Mouse (Mus musculus) brain, adult 2 months (tissue): ENCODE measurements around the gene Mterf1a.
"Not testable (repeated sequence)": the region's sequence is repeated elsewhere in the genome, so short reads cannot be mapped to it uniquely, and the experiment has no call there.

Source experiments
- DNase-seq: peaks from one replicate; pipeline ENCODE4 v3.0.0; 2011; ENCODE audit warnings: low read depth, low spot score

Gene Mterf1a

DNA sequence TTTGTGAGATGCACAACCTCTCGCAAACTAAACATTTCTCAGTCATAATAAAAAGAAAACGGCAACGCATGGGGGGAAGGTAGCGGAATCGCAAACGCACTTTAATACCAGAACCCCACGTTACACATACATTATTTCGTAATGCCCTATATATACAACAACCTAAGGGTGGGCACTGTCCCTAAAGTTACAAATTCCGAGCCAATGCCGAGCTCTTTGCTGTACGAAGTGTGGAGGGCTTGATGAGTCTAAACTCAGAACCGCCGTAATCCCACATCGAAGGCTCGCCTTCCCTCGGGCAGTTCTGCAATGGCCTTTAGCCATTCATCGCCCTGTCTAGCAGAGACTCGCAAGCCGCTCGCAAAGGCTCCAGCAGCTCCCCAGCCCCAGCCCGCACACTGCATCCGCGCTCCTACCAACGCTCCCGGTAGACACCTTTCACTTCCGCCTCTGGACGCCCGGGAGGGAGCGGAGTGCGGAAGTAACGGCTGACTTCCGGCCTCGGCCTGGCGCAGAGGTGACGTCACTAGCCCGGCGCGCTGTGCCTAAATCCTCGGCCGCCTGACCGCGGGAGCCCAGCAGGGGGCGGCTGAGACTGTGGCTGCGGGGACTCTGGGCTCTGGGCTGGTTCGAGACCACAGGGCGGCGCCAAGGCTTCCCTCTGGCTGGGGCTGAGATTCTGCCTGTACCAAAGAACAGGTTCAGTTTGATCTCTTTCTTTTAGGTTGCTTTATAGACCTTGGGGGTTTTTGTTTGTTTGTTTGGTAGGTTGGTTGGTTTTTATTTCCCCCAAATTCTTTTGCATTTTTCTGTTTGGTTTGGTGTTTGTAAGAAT is at the start of gene Mterf1a:
TSS of gene Mterf1a (minus strand) at position 475 of the 835 bp plus-strand sequence.
- DNase-seq, result peak; percentile 16

DNA sequence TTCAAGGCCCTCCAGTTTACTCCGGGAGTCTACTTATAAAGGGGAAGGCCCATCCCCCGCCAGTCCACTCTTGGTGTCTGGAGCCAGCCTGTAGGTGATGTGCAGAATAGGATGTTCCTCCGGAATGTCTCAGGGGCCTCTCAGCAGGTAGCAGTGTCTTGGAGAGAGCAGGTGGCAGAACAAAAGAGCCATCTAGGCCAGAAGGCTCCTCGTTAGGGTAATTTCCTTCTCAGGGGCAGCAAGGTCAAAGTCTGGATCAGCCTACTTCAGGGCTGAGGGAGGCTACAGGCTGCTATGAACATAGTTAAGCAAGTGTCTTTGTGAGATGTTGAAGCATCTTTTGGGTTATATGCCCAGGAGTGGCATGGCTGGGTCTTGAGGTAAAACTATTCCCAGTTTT is 49.4 kb upstream of the Mterf1a start:
- DNase-seq, result not testable (repeated sequence)

DNA sequence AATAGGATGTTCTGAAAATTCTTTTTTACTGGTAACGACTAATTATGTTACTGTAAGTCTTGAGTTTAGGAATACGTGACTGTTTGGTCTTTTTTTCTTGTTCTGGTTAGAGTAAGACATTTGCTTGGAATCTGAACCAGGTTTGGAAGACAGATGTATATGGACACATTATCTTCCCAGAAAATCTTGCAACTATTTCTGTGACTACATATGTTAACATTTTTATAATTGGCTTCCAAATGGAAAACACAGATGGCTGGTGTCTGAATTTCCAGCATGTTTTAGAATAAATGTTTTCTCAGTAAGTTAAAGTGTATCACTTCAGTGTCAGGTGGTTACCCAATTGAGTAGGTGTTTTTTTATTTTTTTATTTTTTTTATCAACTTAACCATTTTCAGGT is 47.5 kb upstream of the Mterf1a start:
- DNase-seq, result peak; percentile 81

DNA sequence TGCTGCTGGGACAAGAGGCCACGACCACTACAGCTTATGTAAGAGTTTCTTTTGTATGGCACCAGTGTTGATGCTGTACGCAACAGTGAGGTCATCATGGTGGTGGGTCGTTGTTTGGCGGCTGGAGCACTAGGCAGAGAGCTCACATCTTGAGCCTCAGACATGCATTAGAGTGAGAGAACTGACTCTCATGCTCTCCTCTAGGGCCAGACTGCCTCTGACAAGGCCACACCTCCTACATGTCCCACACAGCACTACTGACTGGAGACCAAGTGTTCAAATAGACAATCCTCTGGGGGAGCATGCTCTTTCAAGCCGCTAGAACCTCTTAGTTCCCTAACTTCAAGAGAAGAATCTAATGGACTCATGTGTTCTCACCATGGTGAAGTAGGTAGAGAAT is 45.6 kb upstream of the Mterf1a start:
- no peak for DNase-seq

DNA sequence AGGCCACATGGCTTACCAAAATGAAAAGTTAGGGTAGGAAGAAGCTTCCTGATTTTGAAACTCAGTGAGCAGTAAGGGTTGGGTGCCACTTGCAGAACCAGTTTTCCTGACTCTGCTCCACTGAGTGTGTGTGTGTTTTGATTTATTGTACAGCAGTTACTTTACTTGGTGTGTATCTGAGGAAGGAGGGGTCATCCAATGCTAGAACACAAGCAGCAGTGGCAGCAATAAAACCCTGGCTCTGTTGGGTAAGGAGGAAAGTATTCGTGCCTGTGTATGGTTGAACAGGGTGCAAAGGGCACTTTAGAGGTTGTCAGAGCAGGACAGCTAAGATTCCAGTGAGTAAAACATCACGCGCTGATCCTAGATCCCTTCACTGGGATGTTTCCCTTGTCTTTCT is 45.2 kb upstream of the Mterf1a start:
- no peak for DNase-seq

DNA sequence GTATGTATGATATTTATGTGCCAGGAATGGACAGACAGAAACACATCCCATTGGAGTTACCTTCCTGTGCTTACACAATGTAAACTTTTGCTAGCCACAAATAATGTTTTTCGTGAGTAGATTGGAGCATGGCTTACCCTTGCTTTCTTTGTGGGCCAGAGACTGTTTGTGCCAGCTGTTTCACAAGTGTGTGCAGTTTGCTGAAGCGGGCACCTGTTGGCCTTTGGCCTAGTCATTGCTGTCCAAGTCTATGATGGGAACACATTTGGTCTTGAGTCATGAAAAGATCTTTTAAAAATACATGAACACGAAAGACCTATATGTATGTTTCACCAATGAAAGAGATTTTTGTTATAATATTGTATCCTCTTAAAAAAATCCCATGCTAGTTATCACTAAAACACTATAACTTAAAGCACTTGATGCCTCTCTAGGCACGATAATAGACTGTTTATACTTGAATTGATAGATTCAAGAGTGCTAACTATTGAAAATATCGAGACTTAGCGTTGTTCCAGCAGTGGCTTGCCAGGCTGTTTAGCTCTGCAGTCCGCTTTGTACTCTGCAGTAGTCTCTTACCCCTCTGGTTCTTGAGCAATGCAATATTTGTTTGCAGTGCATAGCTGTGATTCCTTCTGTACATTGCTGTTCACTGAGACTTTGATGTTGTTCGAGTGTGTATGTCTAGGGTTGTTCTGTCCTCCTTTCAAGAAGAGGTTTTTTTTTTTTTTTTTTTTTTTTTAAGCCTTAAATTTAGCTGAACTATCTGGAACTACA is 42.2 kb upstream of the Mterf1a start:
- DNase-seq, result no peak

DNA sequence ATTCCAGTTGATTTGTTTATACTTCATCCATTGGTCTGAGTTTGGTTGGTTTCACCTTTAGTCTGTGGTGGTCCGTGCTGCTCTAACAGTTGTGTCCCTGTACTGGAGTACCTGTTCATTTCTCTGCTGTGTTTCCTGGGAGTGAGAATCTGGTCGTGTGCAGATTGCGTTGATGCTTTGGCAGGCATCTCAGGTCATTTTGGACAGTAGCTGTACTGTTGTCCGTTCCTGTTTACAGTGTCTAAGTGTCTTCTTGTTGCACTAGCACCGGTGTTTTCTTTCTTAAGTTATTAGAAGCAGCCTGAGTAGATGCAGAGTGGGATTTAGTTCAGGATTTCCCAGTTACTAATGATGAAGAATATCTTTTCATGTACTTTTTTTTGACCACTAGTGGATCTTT is 41.5 kb upstream of the Mterf1a start:
- DNase-seq, result no peak

DNA sequence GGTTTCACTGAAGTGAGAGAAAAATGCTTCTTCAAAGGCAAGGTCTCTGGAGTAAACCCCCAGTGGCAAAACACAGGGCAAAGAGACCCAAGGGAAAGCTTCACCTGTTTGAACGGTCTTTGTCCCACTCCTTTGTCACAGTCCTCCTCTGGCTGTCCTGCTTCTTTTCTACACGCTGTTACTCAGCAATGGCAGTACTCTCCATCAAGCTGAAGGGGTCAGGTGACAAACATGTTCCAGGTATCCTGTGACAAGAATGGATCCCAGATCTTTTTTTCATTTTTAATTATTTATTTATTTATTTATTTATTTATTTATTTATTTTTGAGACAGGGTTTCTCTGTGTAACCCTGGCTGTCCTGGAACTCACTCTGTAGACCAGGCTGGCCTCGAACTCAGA is 39.8 kb upstream of the Mterf1a start:
- DNase-seq, result no peak

DNA sequence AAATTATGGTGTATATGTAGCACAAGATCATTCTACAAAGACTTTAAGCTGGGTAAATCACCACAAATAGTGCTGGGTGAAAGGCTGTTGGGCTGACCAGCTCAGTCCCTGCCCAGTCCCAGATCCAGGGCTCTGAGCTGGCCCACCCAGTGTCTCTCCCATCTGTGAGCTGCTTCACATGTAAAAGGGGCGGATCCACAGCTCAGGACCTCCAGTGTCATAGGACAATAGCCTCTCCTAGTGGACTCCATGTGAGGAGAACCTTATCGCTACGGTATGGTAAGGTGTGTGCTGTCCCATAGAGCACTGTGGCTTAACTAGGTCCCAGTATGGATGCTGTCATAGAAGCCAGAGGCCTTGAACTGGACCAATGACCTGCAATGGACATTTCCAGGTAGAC is 37.9 kb upstream of the Mterf1a start:
- DNase-seq, result no peak

DNA sequence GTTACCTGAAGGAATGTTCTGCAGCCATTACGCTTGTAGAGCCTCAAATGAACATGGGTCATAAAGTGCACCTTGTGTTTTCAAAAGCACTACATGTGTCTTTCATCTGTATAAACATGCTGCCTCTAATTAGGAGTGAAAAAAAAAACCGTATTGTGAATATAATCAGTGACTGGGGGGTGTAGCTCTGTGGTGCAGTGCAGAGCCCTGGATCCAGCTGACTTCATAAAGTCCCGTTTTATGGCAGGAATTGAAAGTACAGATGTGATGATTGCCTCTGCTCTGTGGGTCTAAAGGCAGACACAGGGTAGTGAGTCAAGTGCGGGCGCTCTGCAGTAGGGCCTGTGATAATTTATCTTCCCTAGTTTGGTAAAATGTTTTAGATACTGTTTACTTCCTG is 37.0 kb upstream of the Mterf1a start:
- DNase-seq, result no peak

DNA sequence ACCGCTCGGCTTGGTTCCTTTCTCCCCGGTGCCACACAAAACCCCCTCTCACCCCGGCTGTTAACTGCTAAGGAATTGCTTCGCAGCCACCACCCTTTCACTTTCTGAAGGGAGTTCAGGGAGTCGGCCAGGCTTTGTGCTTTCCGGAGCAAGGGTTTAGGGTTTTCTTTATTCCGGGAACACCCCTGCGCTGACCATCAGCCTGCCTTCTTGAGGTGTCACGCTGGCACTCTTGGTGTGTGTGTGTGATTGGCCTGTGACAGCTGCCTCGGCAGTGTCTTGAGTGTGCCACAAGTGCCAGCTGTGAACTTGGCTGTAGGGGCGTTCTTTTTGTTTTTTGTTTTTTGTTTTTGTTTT is 34.9 kb upstream of the Mterf1a start:
- DNase-seq, result peak; percentile 61

DNA sequence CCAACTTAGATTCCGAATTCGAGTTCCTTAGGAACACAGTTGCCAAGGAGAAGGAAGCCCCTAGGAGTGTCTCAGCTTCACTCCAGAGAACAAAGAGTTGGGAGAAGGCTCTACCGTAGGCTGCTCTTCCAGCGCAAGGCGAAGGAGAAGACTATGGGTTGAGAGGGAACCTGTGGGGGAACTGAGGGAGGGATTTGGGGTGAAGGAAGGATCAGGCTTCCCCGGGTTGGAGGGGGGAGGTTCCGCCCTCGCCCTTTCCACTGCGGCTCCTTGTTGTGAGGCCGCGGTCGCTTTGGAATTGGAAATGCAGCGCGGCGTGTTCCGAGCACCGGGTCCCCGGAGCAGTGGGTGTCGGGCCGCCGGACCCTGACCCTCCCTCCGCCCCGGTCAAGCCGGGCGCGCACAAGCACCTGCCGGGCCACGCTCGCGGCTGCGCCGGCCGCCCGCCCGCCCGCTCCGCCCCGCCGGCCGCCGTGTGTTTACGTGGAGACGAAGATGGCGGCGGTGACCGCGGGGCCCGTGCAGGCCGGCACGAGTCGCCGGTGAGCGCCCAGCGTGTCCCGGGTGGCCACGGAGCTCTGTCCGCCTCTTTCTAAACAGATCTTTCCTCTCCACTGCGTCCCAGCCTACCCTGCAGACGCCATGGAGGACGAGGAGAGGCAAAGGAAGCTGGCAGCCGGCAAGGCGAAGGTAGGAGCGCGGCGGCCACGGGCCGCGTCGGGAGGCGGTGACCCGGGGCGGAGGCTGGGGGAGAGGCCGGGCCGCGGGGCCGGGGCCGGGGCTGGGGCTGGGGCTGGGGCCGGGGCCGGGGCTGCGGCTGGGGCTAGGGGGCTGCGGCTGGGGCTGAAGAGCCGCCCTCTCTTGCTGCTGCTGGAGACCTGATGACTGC is 34.3 kb upstream of the Mterf1a start, which contains the start of gene Akap9:
TSS of gene Akap9 (plus strand) at position 254 of the 889 bp plus-strand sequence.
- peak; percentile 79 for DNase-seq

DNA sequence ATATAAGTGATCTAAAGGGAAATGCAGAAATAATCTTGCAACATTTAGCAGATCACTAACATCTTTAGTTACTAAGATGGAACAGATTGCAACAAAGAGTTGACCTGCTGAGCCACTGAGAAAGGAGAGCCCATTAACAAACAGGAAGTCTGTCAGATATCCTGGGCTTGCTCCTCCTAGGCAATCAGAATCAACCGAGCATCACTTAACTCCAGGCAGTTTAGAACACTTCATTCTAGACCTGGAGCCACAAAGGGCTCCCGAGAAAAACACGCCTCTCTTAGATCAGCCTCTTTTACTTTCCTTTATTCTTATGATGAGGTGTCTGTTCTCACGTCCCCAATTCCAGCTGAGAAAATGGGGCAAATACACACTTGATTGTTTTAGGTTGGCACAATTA is 32.9 kb upstream of the Mterf1a start:
- no peak for DNase-seq

DNA sequence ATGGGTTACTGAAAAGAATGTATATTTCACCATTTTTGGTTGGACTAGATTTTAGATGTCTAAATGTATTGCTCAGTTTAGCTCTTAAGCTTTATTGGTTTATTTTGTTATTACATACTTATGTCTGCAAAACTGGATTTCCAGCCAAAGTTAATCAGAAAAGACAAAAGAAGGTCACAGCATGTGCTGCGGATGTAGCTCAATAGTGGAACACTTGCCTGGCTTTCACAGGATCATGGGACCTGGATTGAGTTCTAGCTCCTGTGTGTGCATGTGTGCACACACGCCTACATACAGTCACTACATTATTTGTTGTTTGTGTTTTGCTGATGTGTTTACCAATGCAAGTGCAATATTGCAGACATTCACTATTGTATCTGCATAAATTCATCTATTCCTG is 28.6 kb upstream of the Mterf1a start:
- no peak for DNase-seq

DNA sequence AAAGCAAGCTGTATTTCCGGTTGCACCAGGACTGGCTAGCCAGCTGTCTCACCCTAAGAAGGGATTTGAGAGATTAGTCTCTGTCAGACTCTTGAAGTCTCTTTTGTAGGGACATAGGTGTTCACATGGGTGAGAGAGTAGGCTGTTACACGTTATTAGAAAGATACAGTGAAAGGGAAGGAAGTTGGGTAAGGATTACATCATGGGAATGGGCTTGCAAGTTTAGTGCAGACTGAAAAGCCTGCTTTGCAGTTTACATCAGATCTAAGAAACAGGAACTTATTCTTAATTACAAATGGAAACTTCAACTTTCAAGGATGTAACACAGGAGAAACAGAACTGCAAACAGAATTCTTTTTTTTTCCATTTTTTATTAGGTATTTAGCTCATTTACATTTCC is 11.7 kb upstream of the Mterf1a start:
- no peak for DNase-seq

DNA sequence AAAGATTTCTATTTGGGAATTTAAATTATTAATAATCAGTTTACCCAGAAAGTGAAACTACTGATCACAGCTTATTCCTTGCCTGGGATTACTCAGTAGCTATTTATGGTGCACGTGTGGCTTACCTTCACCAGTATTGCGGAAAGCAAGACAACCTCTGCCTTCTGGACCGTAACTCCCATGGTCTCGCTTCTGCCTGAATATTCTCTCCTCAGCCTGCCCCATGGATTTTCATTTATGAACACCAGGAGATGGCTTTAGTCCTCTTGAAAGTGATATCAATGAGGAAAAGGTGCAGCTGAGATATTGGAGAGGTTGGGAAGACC is 524 bp upstream of the Mterf1a start:
- DNase-seq, result not testable (repeated sequence)

DNA sequence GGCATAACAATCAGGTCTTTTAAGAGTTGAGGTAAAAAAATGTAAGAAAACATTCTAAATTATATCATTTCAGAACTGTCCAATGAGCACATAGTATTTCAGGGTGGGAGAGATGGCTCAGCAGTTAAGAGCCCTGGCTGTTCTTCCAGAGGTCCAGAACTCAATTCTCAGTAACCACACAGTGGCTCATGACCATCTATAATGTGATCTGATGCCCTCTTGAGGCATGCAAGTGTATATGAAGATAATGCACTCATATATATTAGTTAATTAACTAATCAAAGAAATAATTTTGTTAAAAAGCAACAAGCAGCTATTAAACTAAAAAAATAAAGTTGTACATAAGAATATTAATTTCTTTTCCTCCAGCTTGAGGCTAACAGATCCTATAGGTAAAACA is 4.5 kb downstream of the Mterf1a start:
- peak; percentile 19 for DNase-seq

DNA sequence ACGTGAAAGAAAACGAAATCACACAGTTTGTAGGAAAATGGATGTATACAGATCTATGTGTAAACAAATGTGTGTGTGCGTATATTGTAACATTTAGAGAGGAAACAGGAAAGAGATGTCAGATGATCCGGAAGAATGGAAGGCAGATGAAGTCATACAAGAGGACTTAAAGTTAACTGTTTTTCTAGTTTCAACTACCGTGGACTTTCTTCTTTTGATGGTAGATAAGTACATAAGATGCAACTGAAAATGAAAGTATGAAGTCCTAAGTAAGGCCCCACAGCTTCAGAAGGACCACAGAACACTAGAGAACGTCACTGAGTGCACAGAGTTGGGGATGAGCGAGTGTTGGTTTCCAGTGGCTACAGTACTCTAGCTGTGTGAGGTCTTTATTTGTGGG is 6.9 kb downstream of the Mterf1a start:
- DNase-seq, result not testable (repeated sequence)

DNA sequence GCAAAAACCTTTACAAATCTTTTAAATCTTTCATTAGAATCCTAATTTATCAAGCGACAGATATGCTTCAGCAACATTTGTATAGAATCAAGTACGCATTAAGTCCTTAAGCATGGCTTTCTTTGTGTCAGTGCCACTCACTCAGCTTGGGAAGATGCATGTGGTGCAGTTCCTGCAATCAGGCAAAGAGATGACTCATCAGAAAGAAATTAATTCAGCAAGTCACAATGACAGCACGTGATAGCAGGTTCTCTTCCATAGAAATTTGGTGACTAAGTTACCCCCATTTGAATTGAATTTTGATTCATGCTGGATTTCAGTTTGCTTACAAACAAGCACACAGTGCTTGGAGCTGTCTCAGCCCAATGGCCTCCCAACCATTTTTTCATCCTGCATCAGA is 20.2 kb downstream of the Mterf1a start:
- DNase-seq, result peak; percentile 62

DNA sequence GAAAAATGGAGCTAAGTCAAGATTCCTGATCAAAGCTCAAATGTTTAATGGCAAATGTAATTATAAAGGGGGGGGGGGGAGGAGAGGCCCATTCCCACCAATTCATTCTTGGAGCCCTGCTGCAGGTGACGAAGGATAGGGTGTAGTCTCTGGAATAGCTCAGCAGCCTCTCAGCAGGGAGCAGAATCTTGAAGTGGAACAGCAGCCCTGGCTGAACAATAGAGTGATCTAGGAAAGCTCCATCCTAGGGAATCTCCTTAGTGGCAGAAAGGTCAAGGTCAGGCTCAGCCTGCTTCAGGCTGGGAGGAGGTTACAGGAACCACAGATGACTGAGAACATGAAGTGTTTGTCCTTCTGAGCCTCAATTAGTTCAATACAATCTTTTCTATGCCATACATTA is 21.4 kb downstream of the Mterf1a start:
- DNase-seq, result no peak

DNA sequence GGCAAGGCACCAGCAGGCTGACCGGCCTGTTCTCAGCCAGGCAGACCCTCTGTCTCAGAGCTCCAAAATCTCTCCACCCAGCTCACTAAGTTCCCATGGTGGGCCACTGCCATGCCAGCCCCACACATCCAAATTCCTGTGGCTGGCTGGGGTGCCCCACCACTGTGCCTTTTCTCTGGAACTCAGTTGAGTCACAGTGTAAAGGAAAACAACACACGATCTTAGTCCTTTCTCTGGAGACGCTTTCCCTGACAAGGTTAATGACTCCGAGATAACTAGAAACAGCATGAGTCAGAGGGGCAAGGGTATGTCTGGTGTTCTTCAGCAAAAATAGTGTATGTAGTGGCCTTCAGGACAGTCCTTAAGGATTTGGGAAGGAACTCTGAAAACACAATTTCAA is 23.6 kb downstream of the Mterf1a start:
- no peak for DNase-seq

DNA sequence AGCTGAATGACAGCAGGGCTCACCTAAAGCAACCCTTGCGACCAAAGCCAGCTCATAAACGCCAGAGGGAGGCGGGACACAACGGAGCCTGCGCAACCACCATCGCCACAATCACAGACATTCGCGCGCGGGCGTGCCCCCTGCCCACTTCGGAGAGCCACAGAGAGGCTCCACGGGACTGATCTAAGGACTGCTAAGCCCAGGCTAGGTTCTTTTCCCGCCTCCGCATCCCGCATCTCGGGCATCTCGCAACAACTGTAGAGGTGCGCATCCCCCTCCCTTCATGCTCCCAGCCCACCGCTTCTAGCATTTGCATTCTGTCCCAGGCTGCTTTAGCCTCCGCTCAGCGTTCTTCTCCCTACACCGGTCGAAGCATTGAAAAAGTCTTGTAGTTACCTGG is 48.7 kb downstream of the Mterf1a start, which contains the start of gene Lrrd1:
TSS of gene Lrrd1 (plus strand) at position 148 of the 400 bp plus-strand sequence.
- peak; percentile 8 for DNase-seq
